Mouse (Mus musculus) megakaryocyte, adult 5-6 weeks (primary cell): ENCODE data around the gene Opn3. TPM values are rescaled to one million over a fixed set of nuclear protein-coding genes. Genes with fewer than 3 reads are reported as not detected.

ENCODE experiments used
- total RNA-seq, 2 experiments: library from RNA; stranded (forward) in 1 of 2; stranded (reverse) in 1 of 2; fragments of 153-499, 151-499 nt in 1 of 2; fragments of 221-1000, 200-1000 nt in 1 of 2; gene quantifications; 2 replicates each; pipeline versions ENCODE4 v1.2.3 to v1.2.4; 2015 to 2017

The Opn3 gene
- total RNA-seq, 2 experiments from 2014 or later = 1.7 to 1.9 TPM

Other genes starting within 250 kb of the Opn3 start
- not detected in 2 replicates for gene Rgs7, start 200.3 kb downstream of the Opn3 start, total RNA-seq (2015)
- not detected in 2 replicates for gene Rgs7, start 200.3 kb downstream of the Opn3 start, total RNA-seq (2017)
- gene Kmo, start 72.4 kb downstream of the Opn3 start, total RNA-seq (2015) = 15.3 and 15.9 TPM in 2 replicates
- gene Kmo, start 72.4 kb downstream of the Opn3 start, total RNA-seq (2017) = 27.6 and 34.5 TPM in 2 replicates
- gene Fh1, start 67.1 kb downstream of the Opn3 start, total RNA-seq (2015) = 85.8 and 106 TPM in 2 replicates
- 65.9 and 70.7 TPM in 2 replicates for gene Fh1, start 67.1 kb downstream of the Opn3 start, total RNA-seq (2017)
- gene Chml, start 125 bp upstream of the Opn3 start, total RNA-seq (2015) = 14.2 and 17.0 TPM in 2 replicates
- 28.4 and 38.1 TPM in 2 replicates for gene Chml, start 125 bp upstream of the Opn3 start, total RNA-seq (2017)
- not detected in 2 replicates for gene Wdr64, start 5.8 kb upstream of the Opn3 start, total RNA-seq (2015)
- not detected in 2 replicates for gene Wdr64, start 5.8 kb upstream of the Opn3 start, total RNA-seq (2017)
- 22.8 and 27.0 TPM in 2 replicates for gene Exo1, start 187.8 kb upstream of the Opn3 start, total RNA-seq (2015)
- 16.3 and 20.8 TPM in 2 replicates for gene Exo1, start 187.8 kb upstream of the Opn3 start, total RNA-seq (2017)
- not detected in 2 replicates for gene Gm38100, start 227.6 kb upstream of the Opn3 start, total RNA-seq (2015)
- gene Gm38100, start 227.6 kb upstream of the Opn3 start, total RNA-seq (2017) = not detected in 2 replicates